Mouse (Mus musculus) liver, adult 2 months (tissue): ENCODE data around the gene Vmn2r1.

Source experiments
- CTCF ChIP-seq: fragments of 200-500 bp; IDR thresholded peaks from 2 replicates; pipeline ENCODE4 v1.5.1; 2011; ENCODE audit warnings: low read depth, low read length, control low read depth
- POLR2A ChIP-seq: fragments of 200-500 bp; IDR thresholded peaks from 2 replicates; pipeline ENCODE4 v1.6.1; 2011; ENCODE audit warnings: low read length, control low read depth; ENCODE audit not compliant: insufficient read depth; ENCODE audit errors: extremely low read depth

DNA sequence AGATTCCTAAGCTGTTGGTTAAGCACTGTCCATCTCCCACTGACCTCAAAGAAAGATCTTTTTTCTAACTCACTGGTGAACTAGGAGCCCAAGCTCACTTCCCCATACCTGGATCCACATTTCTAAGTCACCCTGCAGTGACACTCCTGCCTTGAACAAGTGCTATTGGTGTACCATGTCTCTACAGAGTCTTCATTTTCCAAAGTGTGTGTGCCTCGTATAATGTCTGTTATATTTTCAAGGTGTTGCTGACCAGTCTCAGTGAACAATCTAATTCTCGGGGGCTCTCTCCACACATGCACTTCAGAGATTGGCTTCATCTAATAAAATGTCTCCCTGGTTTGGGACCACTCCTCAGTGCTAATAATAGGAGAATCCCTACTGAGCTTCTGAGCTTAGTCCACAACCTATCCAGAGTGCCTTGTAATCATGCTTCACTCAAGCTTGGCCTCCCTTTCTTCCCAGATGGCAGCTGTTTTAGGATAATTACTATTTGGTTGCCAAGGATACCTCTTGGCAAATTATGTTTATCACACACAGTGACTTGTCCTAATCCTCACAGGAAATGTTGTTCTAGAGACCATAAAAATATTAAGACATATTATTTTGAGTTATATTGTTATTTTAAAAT, 60.6 kb downstream of the Vmn2r1 start, which contains the start of gene Vmn2r2:
- no peak for TF ChIP-seq CTCF
- no peak for TF ChIP-seq POLR2A
